Mouse (Mus musculus) mammary gland, adult 2 months (tissue): ENCODE data around the gene Gabrr3. TPM values are rescaled to one million over a fixed set of nuclear protein-coding genes. Genes with fewer than 3 reads are reported as not detected.

Source experiments
- polyA plus RNA-seq: library from polyadenylated mRNA; depleted of rRNA; stranded (reverse); fragments of >200 nt; gene quantifications from 2 replicates; pipeline ENCODE4 v1.2.3, GENCODE M21; 2012; ENCODE audit warnings: low replicate concordance; rRNA removed

Gene Gabrr3
- polyA plus RNA-seq: not detected in 2 replicates

DNA sequence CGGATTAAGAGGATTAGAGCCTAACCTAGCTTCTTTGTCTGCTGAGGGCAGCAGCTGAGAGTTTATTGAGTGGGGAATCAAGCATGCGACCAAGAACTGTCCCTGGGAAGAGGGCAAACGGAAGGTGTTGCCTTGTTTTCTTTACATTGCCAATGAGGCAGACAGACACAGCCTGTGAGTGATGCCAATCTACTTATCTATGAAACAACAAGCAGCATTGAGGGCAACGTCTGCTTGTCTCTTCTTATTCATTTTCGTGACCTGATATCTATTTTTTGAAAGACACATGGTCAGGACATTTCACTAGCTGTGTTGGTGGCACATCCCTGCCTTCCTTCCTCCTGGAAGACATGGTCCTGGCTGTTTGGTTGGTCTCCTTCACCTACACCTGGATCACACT, at the start of gene Gabrr3:
Gene Gabrr3, plus strand, starts transcription at position 301 of the 400 bp plus-strand sequence.

DNA sequence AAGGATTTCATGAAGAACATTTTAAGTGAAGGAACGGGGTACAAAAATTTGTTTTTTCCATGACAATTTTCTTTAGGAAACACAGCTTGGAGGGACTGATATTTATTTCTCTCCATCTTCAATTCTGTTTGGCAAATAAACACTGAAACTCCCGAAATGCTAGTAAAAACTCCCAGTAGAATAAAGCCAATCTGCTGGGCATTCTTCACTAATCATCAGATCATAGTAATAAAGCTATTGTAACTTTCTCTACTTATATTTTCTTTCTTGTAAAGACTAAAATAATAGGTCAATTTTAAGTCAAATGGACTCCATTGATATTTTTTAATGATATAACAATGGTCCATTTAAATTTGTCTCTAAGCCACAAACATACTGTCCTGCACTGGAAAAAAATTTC, 43.2 kb upstream of the Gabrr3 start, which contains the start of gene Olfr209:
Gene Olfr209, minus strand, starts transcription at position 101 of the 400 bp plus-strand sequence.

GRCm38 (mm10) chr16:59471637-59472278, 64.6 kb downstream of the Gabrr3 start, which contains the start of gene Riox2:
Riox2 (plus strand) TSS chr16:59471775.

Other genes with a start within 250 kb of the Gabrr3 start
- gene Olfr196, start 236.9 kb upstream of the Gabrr3 start, polyA plus RNA-seq: not detected in 2 replicates
- not detected in 2 replicates for gene Olfr198, start 203.8 kb upstream of the Gabrr3 start, polyA plus RNA-seq
- not detected in 2 replicates for gene Olfr199, start 187.6 kb upstream of the Gabrr3 start, polyA plus RNA-seq
- gene Olfr201, start 134.7 kb upstream of the Gabrr3 start, polyA plus RNA-seq: not detected in 2 replicates
- gene Olfr202, start 120.5 kb upstream of the Gabrr3 start, polyA plus RNA-seq: not detected in 2 replicates
- gene Olfr203, start 108.5 kb upstream of the Gabrr3 start, polyA plus RNA-seq: not detected in 2 replicates
- not detected in 2 replicates for gene Olfr204, start 89.1 kb upstream of the Gabrr3 start, polyA plus RNA-seq
- gene Olfr205, start 76.2 kb upstream of the Gabrr3 start, polyA plus RNA-seq: not detected in 2 replicates
- gene Olfr206, start 58.1 kb upstream of the Gabrr3 start, polyA plus RNA-seq: not detected in 2 replicates
- gene Olfr209, start 43.3 kb upstream of the Gabrr3 start, polyA plus RNA-seq: not detected in 2 replicates
- gene Riox2, start 64.4 kb downstream of the Gabrr3 start, polyA plus RNA-seq: 4.6 and 7.8 TPM in 2 replicates
- gene Crybg3, start 193.6 kb downstream of the Gabrr3 start, polyA plus RNA-seq: 3.2 and 9.7 TPM in 2 replicates
- gene Arl6, start 232.1 kb downstream of the Gabrr3 start, polyA plus RNA-seq: 1.4 and 2.2 TPM in 2 replicates